Mouse (Mus musculus) layer of hippocampus, postnatal 36 days (tissue): Measurements from ENCODE around the gene Srgap3. TPM values are rescaled to one million over a fixed set of nuclear protein-coding genes. Genes with fewer than 3 reads are reported as not detected.
A peak's percentile ranks its signal among the peaks of the same experiment; 100 is the strongest.

ENCODE experiments used
- DNase-seq, 2 experiments: peaks; one replicate each; pipeline ENCODE4 v3.0.0; 2022
- total RNA-seq, 2 experiments: library from RNA; stranded (reverse); gene quantifications; 2 replicates each; pipeline ENCODE4 v1.2.3; 2021

The Srgap3 gene
- total RNA-seq, 2 experiments from 2014 or later: 276 to 301 TPM

DNA sequence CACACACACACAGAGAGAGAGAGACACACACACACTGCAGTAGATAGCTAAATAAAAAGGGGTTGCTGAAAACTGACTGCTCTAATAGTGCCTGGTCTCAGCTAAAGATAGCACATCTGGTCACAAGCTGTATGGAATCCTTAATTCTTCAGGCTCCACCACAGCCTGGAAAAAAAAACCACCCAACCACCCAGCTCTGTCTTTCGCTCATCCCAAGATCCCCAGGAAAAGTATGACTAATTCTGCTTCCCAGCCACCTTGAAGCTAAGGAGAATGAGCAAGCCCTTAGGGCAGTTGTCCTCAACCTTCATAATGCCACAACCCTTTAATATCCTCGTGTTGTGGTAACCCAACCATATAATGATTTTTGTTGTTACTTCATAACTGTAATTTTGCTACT is 37.4 kb downstream of the Srgap3 start:
- no peak for DNase-seq

DNA sequence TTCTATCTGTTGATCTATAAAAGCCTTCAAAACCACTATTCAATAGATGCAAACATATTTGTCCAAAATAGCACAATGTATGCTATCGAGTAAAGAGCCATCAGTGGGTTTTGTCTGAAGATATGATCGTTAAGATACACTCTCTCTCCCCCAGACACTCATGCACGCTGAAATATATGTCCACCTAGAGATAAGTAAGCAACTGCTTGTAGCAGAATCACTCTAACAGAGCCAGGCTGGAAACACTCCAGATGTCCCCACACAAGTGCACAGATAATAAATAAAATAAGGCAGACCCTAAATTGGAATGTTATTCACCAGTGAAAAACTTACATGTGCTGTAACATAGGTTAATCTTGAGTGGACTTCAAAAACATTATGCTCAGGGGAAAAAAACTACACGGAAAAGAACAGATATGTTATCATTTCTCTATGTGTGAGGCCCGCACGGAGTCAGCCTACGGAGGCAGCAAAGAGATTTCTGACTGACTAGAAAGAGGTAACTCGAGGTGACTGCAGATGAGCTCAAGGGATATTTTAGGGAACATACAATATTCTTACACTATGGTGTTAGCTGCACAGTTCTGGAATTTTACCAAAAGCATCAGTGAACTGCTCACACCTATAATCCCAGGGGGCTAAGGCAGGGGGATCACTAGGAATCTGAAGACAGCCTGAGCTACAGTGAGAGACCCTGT is 39.0 kb downstream of the Srgap3 start:
- DNase-seq: no peak

DNA sequence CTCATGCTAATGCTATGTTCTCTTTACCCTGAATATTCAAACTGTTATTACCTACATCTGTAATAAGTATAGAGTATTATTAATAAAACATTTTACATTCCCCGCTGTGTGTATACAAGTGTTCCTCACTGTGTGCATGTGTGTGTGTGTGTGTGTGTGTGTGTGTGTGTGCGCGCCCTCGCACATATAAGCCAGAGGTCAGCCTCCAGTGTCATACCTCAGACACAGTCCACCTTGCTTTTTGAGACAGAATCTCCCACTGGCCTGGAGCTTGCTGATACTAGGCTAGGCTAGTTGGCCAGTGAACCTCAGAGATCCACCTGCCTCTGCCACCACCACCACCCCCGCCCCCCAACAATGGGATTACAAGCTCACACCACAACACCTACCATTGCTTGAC is 43.3 kb downstream of the Srgap3 start:
- DNase-seq: no peak

DNA sequence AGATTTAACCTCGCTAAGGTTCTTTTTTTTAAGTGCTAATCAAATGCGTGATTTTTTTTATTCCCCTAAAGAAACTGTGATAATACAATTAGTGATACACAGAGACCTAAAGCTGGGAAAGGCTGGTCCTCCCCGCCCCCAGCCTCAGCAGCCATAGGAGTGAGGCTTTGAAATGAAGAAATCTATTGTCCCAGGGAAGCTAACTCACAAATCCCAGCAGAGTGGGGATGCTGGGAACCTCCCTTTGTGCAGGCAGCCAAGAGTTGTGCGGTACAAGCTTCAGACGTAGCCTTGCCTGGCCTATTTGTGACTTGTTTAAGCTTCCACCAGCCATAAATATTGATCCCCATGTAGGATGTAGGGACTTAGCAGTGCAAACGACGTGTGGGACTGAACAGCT is 43.8 kb downstream of the Srgap3 start:
- no peak for DNase-seq

DNA sequence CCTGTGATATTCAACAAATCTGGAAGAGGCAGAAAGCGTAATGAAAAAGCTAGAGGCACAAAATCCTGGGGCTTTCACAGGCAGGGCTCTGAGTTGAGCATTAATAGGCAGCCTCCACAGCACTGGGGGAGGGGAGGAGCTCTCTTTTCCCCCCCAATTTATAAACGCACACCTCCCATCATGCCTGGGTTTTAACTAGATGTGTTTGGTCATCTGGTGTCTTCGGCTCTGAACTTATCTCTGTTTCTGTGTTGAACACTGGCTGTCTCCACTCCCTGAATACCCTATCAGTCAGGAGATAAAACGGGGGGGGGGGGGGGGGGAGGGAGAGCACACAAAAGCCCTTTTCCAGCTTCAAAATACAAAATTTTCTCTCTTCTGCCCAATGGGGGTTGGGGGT is 44.3 kb downstream of the Srgap3 start:
- no peak for DNase-seq

DNA sequence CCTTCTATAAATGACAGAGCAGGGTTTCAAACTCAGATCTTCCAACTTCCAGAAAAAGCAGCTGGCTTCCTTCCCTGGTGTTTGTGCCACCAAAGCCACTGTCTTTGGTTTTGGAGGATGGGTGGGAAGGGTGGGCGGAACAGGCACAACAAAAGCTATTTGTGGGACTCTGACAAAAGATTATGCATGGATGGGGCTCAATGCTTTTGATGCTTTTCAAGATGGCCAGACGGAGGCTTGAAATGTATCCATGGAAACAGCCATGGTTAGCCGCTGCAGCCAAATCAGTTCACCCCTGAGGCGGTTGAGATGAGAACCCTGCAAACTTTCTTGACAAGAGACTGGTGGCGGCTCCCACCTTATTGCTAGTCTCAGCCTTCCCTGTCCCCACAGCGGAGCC is 46.8 kb downstream of the Srgap3 start:
- no peak for DNase-seq

DNA sequence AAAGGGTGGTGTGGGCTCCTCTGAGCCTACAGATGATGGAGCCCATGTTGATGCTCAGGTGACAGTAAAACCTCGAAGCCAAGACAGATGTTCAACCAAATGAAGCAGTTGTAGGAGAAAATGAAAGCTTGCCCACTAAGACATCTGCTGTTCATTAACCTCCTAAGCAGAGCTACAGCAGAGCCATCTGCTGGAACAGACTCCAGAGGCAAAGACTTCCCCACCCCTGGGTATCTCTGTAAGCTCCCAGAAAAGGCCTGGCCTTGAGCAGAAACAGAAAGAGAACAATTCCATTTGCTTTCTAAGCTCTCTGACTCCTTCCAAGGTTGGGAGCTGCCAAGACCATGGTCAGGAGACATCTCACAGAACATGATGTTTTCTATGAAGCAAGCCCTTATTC is 47.4 kb downstream of the Srgap3 start:
- no peak for DNase-seq

DNA sequence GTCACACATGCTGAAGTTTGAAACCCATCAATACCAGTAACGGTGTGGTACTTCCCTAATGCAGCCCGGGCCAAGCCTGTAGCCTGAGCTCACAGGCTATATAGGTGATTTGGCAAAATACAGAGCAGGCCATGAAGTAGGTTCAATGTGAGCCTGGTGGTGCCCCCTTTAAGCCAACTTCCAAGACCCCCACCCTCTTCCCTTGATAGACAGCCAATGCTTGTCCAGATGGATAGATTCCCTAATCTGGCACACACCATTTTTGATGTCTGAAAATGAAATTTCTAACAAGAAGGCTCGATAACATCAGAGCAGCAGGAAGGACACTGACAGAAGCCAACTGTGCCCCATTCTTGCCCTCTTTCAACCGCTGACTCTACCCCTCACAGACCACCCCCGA is 47.8 kb downstream of the Srgap3 start:
- no peak for DNase-seq

DNA sequence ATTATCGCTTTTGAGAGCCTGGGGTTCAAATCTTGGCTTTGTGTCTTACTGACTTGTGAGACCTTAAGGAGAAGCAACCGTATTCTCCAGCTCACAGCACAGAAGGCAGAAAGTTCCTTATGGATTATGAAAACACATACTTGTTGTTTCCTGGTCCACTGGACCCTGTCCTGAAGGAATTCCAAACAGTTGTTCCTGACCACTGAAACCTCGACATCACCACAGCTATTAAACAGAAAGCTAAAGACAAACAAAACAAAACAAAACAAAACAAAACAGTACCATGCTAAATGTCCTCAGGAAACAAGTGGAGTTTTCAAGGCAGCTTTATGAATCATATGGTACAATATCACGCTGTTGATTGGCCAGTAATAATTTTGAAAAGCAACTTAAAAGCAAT is 48.6 kb downstream of the Srgap3 start:
- DNase-seq: no peak

DNA sequence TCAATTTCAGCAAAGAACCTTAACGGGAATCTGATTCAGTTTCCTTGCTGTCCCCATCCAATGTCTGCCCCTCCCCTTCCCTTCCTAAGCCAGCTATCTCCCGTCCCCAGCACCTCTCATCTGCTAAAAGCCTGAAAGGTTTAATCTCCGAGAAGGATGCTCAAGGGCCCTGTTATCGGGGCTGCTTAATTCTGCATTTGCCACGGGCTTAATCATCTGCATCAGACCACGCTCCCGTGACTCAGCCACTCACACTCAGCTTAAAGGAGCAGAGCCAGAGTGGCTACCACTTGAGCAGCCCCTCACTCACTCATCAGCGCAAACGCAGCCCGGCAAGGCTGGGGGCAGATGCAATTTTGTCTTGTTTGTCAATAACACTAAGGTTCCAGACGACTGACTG is 50.7 kb downstream of the Srgap3 start:
- peak in 1 of 2 experiments; percentile 20 for DNase-seq

DNA sequence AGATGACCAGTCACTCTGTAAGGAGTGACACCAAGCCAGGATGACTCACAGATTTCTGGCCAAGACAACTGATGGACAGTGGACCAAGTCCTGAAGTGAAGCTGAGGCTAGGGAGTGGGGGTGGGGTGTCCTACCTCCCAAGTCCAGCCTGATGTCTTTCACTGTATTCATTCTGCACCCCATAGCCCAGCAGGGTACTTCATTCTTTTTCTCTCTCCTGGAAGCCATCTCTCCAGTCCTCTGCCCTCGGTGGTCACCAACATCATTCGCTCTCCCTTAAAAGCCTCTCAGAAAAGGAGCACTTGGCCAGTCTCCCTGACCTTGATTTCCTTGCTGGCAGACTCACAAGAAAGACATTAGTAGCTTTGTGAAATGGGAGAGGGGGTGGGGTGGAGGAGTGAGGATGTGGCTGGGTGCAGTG is 56.7 kb downstream of the Srgap3 start:
- no peak for DNase-seq

DNA sequence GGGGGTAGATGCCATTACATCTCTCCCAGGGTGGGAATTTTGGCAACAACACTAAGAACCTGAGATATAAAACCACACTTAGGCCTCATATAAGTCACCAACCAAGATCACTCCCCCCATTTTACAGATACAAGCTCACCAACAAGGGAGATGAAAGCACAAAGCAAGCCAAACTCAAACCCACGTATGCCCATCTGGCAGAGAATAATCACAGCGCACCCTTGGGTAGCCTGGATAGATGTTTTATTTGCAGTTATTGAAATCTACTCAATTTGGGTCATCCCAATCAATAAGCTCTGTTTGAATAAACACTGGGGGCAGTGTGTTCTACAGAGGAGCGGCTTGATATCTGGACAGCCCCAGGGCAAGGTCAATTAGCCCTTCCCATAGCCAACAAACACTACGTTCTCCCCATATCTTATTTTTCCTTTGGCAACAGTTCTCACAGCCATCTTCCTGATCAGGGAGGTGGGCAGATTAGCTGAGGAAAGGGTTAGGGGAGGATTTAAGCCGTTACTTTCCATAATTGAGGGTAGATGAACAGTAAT is 63.4 kb downstream of the Srgap3 start:
- DNase-seq: peak in 1 of 2 experiments; percentile 64

DNA sequence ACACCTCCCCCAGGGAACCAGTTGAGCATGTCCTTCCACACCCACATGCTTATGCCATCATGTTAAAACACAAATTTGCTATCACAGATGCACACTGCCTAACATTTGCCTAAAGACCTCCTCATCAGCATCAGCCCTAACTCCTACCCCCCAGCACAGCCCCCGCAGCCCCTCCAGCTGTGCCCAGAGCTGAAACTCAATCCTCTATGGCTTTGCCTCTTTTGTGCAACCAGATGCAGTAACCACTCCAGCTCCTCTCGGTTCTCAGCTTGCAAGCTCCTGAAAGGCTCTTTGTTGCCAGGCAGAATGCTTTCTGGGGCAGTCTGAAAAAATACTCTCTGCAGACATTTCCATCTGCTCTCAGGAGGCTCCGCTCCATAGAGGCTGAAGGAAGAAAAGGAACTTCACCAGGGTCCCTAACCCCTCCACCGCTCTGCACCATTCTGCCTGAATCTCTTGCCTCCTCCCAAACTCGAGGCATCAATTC is 67.0 kb downstream of the Srgap3 start:
- DNase-seq: peak; percentile 66 to 72

DNA sequence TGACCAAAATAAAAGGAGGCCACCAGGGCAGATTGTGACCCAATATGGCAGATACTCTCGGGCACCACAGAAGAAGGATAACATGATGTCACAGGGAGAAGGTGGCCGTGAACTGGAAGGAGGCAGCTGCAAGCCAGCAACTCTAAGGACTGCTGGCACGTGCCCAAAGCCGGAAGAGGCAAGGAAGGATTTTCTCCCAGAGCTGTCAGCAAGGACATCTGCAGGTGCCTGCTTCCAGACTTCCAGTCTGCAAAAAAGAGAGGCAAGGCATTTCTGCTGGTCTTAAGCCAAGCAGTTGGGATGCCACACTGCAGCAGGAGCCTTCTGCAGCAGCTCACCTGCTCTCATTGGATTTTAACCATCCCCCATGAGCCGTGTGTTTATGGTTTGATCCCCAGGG is 67.9 kb downstream of the Srgap3 start:
- DNase-seq: no peak

DNA sequence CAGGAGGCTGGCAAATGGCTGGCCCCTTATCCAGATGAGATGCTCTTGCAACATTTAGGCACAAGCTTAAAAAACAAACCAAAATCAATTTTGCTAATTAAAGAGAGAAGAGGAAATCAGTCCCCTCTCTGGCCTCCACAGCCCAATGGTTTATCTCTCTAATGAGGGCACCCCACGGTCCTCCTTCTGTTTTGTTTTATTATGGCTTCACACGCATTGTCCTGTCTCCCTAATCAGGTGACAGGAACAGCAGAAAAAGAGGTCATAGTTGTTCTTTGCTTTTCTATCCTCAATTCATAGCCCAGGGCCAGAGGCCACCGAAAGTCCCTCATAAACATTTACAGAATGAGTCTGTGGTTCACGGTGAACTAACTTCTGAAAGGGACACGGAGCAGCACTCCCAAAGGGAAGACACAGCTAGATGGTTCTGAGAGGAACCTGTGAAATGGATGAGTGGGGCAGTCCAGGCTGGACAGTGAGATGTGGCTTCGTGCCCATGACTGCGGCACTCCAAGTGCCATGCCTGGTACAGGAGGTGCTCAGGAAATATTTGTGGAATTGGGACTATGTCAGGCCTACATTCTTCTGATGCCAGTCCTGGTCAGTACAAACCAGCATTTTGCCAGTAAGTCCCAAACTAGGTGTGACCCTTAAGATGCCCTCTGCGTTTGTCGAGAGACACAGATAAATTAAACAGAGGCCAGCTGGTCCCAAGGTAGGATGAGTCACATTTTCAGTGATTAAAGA is 73.8 kb downstream of the Srgap3 start:
- no peak for DNase-seq

DNA sequence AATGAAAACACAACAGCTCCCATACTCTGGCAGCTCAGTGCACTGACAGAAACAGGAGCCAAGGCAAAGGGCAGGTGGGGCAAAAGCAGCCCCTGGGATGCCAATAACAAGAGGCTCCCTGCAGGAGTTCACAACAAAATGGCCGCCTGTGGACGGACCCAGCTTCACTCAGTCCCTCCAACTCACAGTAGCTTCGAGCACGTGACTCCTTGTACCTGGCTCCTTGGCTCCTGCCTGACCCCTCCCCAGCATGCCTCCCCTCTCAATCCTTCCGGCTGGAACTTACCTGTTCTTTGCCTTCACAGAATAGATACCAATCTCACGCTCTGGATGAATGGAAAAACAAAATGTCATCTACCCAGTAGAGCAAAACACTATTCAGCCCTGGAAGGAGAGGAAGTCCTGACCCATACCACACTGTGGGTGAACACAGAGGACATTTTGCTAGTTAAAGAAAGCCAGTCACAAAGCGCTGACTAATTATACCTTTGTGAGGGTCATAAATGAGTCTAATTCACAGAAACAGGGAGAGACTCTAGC is 75.8 kb downstream of the Srgap3 start:
- no peak for DNase-seq

DNA sequence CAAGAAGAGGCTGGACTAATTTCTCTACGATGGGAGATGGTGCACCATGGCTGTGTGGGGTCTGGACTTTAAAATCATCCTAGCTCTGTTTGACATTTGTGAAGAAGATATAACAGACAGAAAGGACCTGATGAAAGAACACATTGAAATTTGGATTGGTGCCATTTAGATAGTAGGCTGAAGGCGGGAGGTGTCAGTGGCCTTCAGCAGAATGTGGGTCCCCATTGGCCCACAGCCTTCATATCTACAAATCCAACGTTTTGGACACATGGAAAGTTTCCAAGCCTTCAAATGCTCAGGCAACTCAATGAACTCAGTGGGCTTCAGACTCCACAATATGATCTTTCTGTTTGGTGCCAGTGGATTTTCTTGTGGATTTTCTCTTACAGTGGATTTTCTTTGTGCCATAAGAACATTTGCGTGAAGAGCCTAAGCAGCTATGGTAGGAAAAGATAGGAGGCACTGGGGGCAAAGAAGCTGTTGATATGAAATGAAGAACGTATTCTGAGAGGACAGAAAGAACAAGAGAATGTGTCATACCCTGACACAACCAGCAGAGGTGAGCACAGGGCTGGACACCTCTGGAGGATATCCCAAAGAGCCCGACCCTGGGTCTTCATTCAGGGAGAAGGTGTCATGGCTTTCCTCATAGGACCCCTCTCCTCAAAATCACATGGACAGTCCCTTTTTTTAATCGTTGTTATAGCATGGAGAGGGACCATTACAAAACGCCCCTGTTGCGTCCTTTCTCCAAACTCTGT is 78.7 kb downstream of the Srgap3 start:
- no peak for DNase-seq

DNA sequence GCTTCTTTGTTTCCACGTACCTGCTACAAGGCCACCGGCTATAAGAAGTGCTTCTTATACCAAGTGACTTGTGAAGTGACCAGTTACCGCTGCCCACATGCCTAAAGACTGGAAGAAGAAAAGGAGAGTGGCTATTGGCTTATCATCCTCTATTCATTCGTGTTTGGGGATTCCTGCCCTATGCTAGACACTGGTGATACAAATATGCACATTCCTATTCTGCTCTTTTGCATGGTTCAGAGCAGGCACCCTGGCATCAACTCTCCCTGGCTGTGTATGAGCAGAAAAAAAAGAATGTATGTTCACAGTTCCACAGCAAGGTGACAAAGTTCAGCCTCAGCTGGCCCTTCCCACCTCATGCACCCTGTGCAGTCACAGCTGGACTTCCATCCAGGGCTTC is 81.0 kb downstream of the Srgap3 start:
- no peak for DNase-seq

DNA sequence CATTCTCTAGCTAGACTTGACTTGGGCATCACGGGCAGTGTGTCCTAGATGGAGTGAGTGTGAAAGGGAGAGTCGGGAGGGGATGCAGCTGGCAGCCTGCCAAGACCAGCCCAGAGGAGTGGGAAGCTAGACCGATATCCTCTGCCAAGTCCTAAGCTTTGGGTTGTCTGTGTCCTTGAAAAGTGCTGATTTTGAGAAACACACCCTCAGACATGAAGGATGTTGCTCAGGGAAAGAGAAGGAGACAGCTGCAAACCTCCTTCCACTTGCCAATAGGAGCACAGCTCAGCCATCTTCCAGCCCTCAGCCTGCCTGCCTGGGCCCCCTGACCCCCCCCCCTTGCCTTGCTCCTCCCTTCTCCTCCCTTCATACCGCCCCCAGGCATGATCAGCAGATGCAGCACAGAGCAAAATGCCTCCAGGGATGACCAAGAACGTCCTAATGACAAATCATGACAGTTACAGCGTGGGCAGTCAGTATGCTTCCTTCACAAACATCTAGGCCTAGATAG is 82.0 kb downstream of the Srgap3 start:
- no peak for DNase-seq

DNA sequence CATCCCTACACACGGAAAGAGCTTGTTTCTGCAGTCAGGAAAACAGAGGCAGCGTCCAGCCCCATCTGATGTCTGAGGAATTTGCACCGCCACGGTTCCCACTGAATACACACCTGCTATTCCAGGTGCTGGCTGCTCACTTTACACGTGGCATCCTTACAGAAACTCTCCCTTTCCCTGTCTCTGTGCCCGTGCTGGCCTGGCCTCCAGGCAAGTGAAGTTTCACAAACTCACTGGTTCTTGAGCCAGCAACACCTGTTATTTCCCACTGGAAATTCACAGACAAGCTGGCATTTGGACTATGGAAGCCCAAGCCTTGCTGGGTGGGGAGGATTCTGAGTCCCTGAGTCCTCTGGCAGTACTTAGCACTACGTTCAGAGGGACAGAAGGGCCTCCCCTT is 84.6 kb downstream of the Srgap3 start:
- DNase-seq: no peak

DNA sequence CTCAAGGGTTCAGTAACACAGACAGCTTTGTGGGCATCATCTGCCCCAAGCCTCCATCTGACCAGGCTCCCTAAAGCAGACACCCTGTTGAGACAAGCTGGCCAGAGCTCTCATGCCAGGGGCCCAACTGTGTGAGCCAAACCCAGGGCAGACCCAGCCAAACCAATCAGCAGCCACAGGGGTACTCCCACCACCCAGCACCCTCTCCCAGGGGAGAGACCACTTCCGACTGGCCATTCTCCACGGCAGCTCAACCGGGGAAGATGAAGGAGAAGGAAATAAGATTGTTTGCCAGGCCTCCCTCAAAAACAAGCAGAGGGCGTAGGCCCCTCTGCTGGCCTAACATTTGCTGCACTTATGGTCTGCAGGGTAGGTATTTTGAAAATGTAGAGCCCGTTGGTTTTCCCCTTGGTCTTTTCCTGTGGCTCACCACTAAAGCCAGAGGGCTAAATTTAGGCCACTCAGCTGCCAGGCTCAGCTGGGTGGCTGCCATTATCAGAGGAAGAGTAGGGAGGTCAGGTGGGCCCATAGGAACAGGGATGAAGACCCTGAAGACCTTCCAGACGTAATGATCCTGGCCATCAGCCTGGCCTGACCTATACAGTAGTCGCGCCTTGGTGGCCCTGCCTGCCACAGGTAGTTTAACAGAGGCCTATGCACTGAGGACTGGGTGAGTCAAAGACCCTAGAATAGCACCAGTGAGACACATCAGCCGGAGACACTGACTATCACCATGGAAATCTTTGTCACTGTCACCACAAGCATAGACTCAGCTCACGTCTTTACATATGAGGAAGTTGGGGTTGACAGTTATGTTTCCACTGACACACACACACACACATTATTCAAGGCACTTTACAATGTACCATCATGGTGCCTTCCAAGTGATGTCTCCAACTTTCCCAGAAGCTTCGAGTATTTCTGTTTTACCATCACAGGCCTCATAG is 85.4 kb downstream of the Srgap3 start:
- no peak for DNase-seq
